Mouse (Mus musculus): ENCODE data around the gene Arhgap22.

GRCm38 (mm10) chr14:33398065-33398860, 184.4 kb downstream of the Arhgap22 start:
- no peak for TF ChIP-seq POLR2A (IDR thresholded peaks at IDR 0.05; ENCODE audit: borderline replicate concordance, extremely low read depth, low read depth, low read length)
- TF ChIP-seq CTCF (IDR thresholded peaks at IDR 0.05; ENCODE audit: insufficient read depth, low read length), result no peak

Measured in lung, adult 2 months (tissue).